Mouse (Mus musculus): Measurements from ENCODE around the gene Tnfrsf13c. TPM values are rescaled to one million over a fixed set of nuclear protein-coding genes. Genes with fewer than 3 reads are reported as not detected.

Gene Tnfrsf13c
- polyA plus RNA-seq, 1 experiment from 2014 or later, result 0.30 TPM

- WGBS (ENCODE audit: insufficient replicate concordance), result 88% methylated on average over 20 of the region's 20 CpGs
- no peak for ATAC-seq
- Histone ChIP-seq H3K4me3 (no peak overlapping the region), H3K4me2 (no peak overlapping the region), H3K27ac (no peak overlapping the region), H3K36me3 (peaks cover 74% of the 10 kb centered on the region), H3K9me3 (replicated peaks) (no peaks in the 10 kb centered on the region), H3K9ac (no peak overlapping the region), H3K4me1 (peaks cover 23% of the 10 kb centered on the region), H3K27me3 (replicated peaks) (peaks cover 46% of the 10 kb centered on the region)
Observed at GRCm38 (mm10) chr15:82203611-82204351, 20.4 kb downstream of the Tnfrsf13c start.

GRCm38 (mm10) chr15:82203090-82203489, 21.1 kb downstream of the Tnfrsf13c start:
- peaks cover 24% of the 10 kb centered on the region for H3K4me1 ChIP-seq
- H3K27ac ChIP-seq, result no peak overlapping the region
- H3K36me3 ChIP-seq, result peaks cover 81% of the 10 kb centered on the region
- H3K4me3 ChIP-seq, result no peak overlapping the region
- H3K4me2 ChIP-seq, result no peak overlapping the region
- 94% methylated on average over 10 of the region's 10 CpGs for WGBS (ENCODE audit: insufficient replicate concordance)
- peaks cover 39% of the 10 kb centered on the region for H3K27me3 ChIP-seq (replicated peaks)
- H3K9me3 ChIP-seq (replicated peaks), result no peaks in the 10 kb centered on the region
- H3K9ac ChIP-seq, result no peak overlapping the region
- ATAC-seq, result no peak

- Histone ChIP-seq H3K27me3 (replicated peaks) (peaks cover 29% of the 10 kb centered on the region), H3K27ac (no peak overlapping the region), H3K4me3 (no peak overlapping the region), H3K9me3 (replicated peaks) (no peaks in the 10 kb centered on the region), H3K9ac (no peak overlapping the region), H3K4me1 (peaks cover 26% of the 10 kb centered on the region), H3K4me2 (no peak overlapping the region), H3K36me3 (peaks cover 91% of the 10 kb centered on the region)
- WGBS (ENCODE audit: insufficient replicate concordance), result 89% methylated on average over 6 of the region's 6 CpGs
- no peak for ATAC-seq
Observed at GRCm38 (mm10) chr15:82202086-82202485, 22.1 kb downstream of the Tnfrsf13c start.

- H3K27ac ChIP-seq, result no peak overlapping the region; the same call in 1 of the 2 replicates
- H3K36me3 ChIP-seq, result peaks cover 99% of the 10 kb centered on the region
- H3K4me1 ChIP-seq, result peaks cover 8% of the 10 kb centered on the region
- ATAC-seq, result no peak; the same call in 1 of the 2 replicates
- H3K4me2 ChIP-seq, result no peak overlapping the region
- 91% methylated on average over 12 of the region's 12 CpGs for WGBS (ENCODE audit: insufficient replicate concordance)
- H3K4me3 ChIP-seq, result no peak overlapping the region
- H3K9me3 ChIP-seq (replicated peaks), result no peaks in the 10 kb centered on the region
- H3K27me3 ChIP-seq (replicated peaks), result peaks cover 3% of the 10 kb centered on the region; the same call in 1 of the 2 replicates
- no peak overlapping the region for H3K9ac ChIP-seq
Observed at GRCm38 (mm10) chr15:82199546-82199945, 24.6 kb downstream of the Tnfrsf13c start.

GRCm38 (mm10) chr15:82198342-82198741, 25.8 kb downstream of the Tnfrsf13c start:
- no peak overlapping the region for H3K9ac ChIP-seq
- no peak overlapping the region for H3K4me3 ChIP-seq
- WGBS (ENCODE audit: insufficient replicate concordance), result 55% methylated on average over 7 of the region's 7 CpGs
- ATAC-seq, result no peak
- peaks cover 5% of the 10 kb centered on the region for H3K4me1 ChIP-seq
- no peaks in the 10 kb centered on the region for H3K9me3 ChIP-seq (replicated peaks)
- H3K27me3 ChIP-seq (replicated peaks), result no peaks in the 10 kb centered on the region
- H3K4me2 ChIP-seq, result no peak overlapping the region
- peaks cover 99% of the 10 kb centered on the region for H3K36me3 ChIP-seq
- peak overlapping the region; percentile 59; the same call in 1 of the 2 replicates for H3K27ac ChIP-seq

- Histone ChIP-seq H3K4me3 (no peak overlapping the region), H3K9me3 (replicated peaks) (no peaks in the 10 kb centered on the region), H3K36me3 (peaks cover 99% of the 10 kb centered on the region), H3K4me1 (peaks cover 5% of the 10 kb centered on the region), H3K27me3 (replicated peaks) (no peaks in the 10 kb centered on the region), H3K9ac (no peak overlapping the region), H3K4me2 (no peak overlapping the region), H3K27ac (peak overlapping the region; percentile 59)
- 65% methylated on average over 11 of the region's 11 CpGs for WGBS (ENCODE audit: insufficient replicate concordance)
- ATAC-seq, result no peak
Observed at GRCm38 (mm10) chr15:82197937-82198336, 26.2 kb downstream of the Tnfrsf13c start.

- ATAC-seq, result no peak
- Histone ChIP-seq H3K4me3 (no peak overlapping the region), H3K4me1 (peaks cover 5% of the 10 kb centered on the region), H3K27me3 (replicated peaks) (no peaks in the 10 kb centered on the region), H3K9ac (no peak overlapping the region), H3K9me3 (replicated peaks) (no peaks in the 10 kb centered on the region), H3K27ac (no peak overlapping the region), H3K36me3 (peaks cover 99% of the 10 kb centered on the region), H3K4me2 (no peak overlapping the region)
- WGBS (ENCODE audit: insufficient replicate concordance), result 78% methylated on average over 10 of the region's 10 CpGs
Observed at GRCm38 (mm10) chr15:82197246-82197750, 26.9 kb downstream of the Tnfrsf13c start.

GRCm38 (mm10) chr15:82196300-82196699, 27.9 kb downstream of the Tnfrsf13c start:
- 80% methylated on average over 12 of the region's 12 CpGs for WGBS (ENCODE audit: insufficient replicate concordance)
- H3K4me1 ChIP-seq, result peaks cover 5% of the 10 kb centered on the region
- no peak overlapping the region for H3K9ac ChIP-seq
- no peaks in the 10 kb centered on the region for H3K27me3 ChIP-seq (replicated peaks)
- H3K4me2 ChIP-seq, result no peak overlapping the region
- no peak for ATAC-seq
- peaks cover 99% of the 10 kb centered on the region for H3K36me3 ChIP-seq
- H3K4me3 ChIP-seq, result no peak overlapping the region
- no peak overlapping the region for H3K27ac ChIP-seq
- no peaks in the 10 kb centered on the region for H3K9me3 ChIP-seq (replicated peaks)

GRCm38 (mm10) chr15:82192617-82193016, 31.6 kb downstream of the Tnfrsf13c start:
- Histone ChIP-seq H3K4me1 (peaks cover 10% of the 10 kb centered on the region), H3K9me3 (replicated peaks) (no peaks in the 10 kb centered on the region), H3K9ac (no peak overlapping the region), H3K27ac (0 out of 2 replicates have a peak overlapping the region, but pooled peaks have one; percentile 28), H3K36me3 (peaks cover 100% of the 10 kb centered on the region), H3K27me3 (replicated peaks) (no peaks in the 10 kb centered on the region), H3K4me3 (no peak overlapping the region), H3K4me2 (no peak overlapping the region)
- 79% methylated on average over 8 of the region's 8 CpGs for WGBS (ENCODE audit: insufficient replicate concordance)
- ATAC-seq, result no peak

GRCm38 (mm10) chr15:82188481-82189240, 35.5 kb downstream of the Tnfrsf13c start:
- Histone ChIP-seq H3K9me3 (replicated peaks) (peaks cover 5% of the 10 kb centered on the region), H3K27me3 (replicated peaks) (no peaks in the 10 kb centered on the region), H3K27ac (peak overlapping the region; percentile 97), H3K4me3 (no peak overlapping the region), H3K4me1 (peaks cover 50% of the 10 kb centered on the region), H3K4me2 (no peak overlapping the region), H3K9ac (no peak overlapping the region), H3K36me3 (peaks cover 99% of the 10 kb centered on the region)
- WGBS (ENCODE audit: insufficient replicate concordance), result 89% methylated on average over 10 of the region's 10 CpGs
- no peak for ATAC-seq

GRCm38 (mm10) chr15:82187924-82188323, 36.2 kb downstream of the Tnfrsf13c start:
- H3K27me3 ChIP-seq (replicated peaks), result no peaks in the 10 kb centered on the region
- H3K4me3 ChIP-seq, result no peak overlapping the region
- peaks cover 57% of the 10 kb centered on the region for H3K4me1 ChIP-seq
- peaks cover 99% of the 10 kb centered on the region for H3K36me3 ChIP-seq
- peak overlapping the region; percentile 97 for H3K27ac ChIP-seq
- no peak overlapping the region for H3K4me2 ChIP-seq
- 0 out of 2 replicates have a peak overlapping the region, but pooled peaks have one; percentile 9 for H3K9ac ChIP-seq
- WGBS (ENCODE audit: insufficient replicate concordance), result 86% methylated on average over 1 of the region's 1 CpGs
- no peak for ATAC-seq
- H3K9me3 ChIP-seq (replicated peaks), result peaks cover 5% of the 10 kb centered on the region

GRCm38 (mm10) chr15:82187401-82187800, 36.8 kb downstream of the Tnfrsf13c start:
- Histone ChIP-seq H3K27me3 (replicated peaks) (no peaks in the 10 kb centered on the region), H3K4me3 (no peak overlapping the region), H3K27ac (peak overlapping the region; percentile 97), H3K9ac (no peak overlapping the region), H3K36me3 (peaks cover 99% of the 10 kb centered on the region), H3K4me1 (peaks cover 59% of the 10 kb centered on the region), H3K4me2 (no peak overlapping the region), H3K9me3 (replicated peaks) (peaks cover 10% of the 10 kb centered on the region)
- 79% methylated on average over 4 of the region's 4 CpGs for WGBS (ENCODE audit: insufficient replicate concordance)
- ATAC-seq, result no peak

All from liver, embryonic 12.5 days (tissue).